Mouse (Mus musculus): ENCODE measurements around the gene Traf7. TPM values are rescaled to one million over a fixed set of nuclear protein-coding genes. Genes with fewer than 3 reads are reported as not detected.

Gene Traf7
- polyA plus RNA-seq, 1 experiment from 2014 or later, result 85.9 TPM

GRCm38 (mm10) chr17:24505286-24505955 is 22.3 kb downstream of the Traf7 start:
- peaks cover 3% of the 10 kb centered on the region; the same call in 1 of the 2 replicates for H3K4me1 ChIP-seq (ENCODE audit: control insufficient read depth, insufficient read depth, low read depth, low read length)
- H3K4me2 ChIP-seq (ENCODE audit: low read length), result no peak overlapping the region
- no peaks in the 10 kb centered on the region for H3K27me3 ChIP-seq (replicated peaks; ENCODE audit: control insufficient read depth, insufficient read depth, low read length)
- no peak overlapping the region; the same call in 1 of the 2 replicates for H3K27ac ChIP-seq (ENCODE audit: low read depth, low read length)
- ATAC-seq, result no peak
- H3K36me3 ChIP-seq (ENCODE audit: control insufficient read depth, insufficient read depth, low read length), result peaks cover 58% of the 10 kb centered on the region
- WGBS, result 83% methylated on average over 30 of the region's 30 CpGs
- H3K4me3 ChIP-seq (ENCODE audit: low read length), result no peak overlapping the region
- H3K9me3 ChIP-seq (ENCODE audit: control insufficient read depth, low read length), result no peaks in the 10 kb centered on the region
- no peak overlapping the region for H3K9ac ChIP-seq (ENCODE audit: low read depth, low read length)

GRCm38 (mm10) chr17:24504085-24504484 is 23.7 kb downstream of the Traf7 start:
- Histone ChIP-seq H3K27me3 (replicated peaks; ENCODE audit: control insufficient read depth, insufficient read depth, low read length) (no peaks in the 10 kb centered on the region), H3K4me3 (ENCODE audit: low read length) (no peak overlapping the region), H3K27ac (ENCODE audit: low read depth, low read length) (no peak overlapping the region), H3K4me1 (ENCODE audit: control insufficient read depth, insufficient read depth, low read depth, low read length) (peaks cover 3% of the 10 kb centered on the region; the same call in 1 of the 2 replicates), H3K4me2 (ENCODE audit: low read length) (no peak overlapping the region), H3K36me3 (ENCODE audit: control insufficient read depth, insufficient read depth, low read length) (peaks cover 66% of the 10 kb centered on the region), H3K9ac (ENCODE audit: low read depth, low read length) (no peak overlapping the region), H3K9me3 (ENCODE audit: control insufficient read depth, low read length) (no peaks in the 10 kb centered on the region)
- 93% methylated on average over 10 of the region's 10 CpGs for WGBS
- ATAC-seq, result no peak

- no peak overlapping the region for H3K27ac ChIP-seq (ENCODE audit: low read depth, low read length)
- no peaks in the 10 kb centered on the region for H3K9me3 ChIP-seq (ENCODE audit: control insufficient read depth, low read length)
- no peak overlapping the region for H3K9ac ChIP-seq (ENCODE audit: low read depth, low read length)
- 49% methylated on average over 11 of the region's 11 CpGs for WGBS
- H3K4me3 ChIP-seq (ENCODE audit: low read length), result no peak overlapping the region
- H3K4me2 ChIP-seq (ENCODE audit: low read length), result no peak overlapping the region
- H3K4me1 ChIP-seq (ENCODE audit: control insufficient read depth, insufficient read depth, low read depth, low read length), result peaks cover 3% of the 10 kb centered on the region; the same call in 1 of the 2 replicates
- peaks cover 70% of the 10 kb centered on the region for H3K36me3 ChIP-seq (ENCODE audit: control insufficient read depth, insufficient read depth, low read length)
- no peaks in the 10 kb centered on the region for H3K27me3 ChIP-seq (replicated peaks; ENCODE audit: control insufficient read depth, insufficient read depth, low read length)
- ATAC-seq, result no peak
These were observed 25.5 kb downstream of the Traf7 start for GRCm38 (mm10) chr17:24502208-24502607.

- Histone ChIP-seq H3K9me3 (ENCODE audit: control insufficient read depth, low read length) (no peaks in the 10 kb centered on the region), H3K4me1 (ENCODE audit: control insufficient read depth, insufficient read depth, low read depth, low read length) (peaks cover 5% of the 10 kb centered on the region), H3K27me3 (replicated peaks; ENCODE audit: control insufficient read depth, insufficient read depth, low read length) (no peaks in the 10 kb centered on the region), H3K4me2 (ENCODE audit: low read length) (no peak overlapping the region), H3K9ac (ENCODE audit: low read depth, low read length) (no peak overlapping the region), H3K27ac (ENCODE audit: low read depth, low read length) (no peak overlapping the region), H3K4me3 (ENCODE audit: low read length) (no peak overlapping the region), H3K36me3 (ENCODE audit: control insufficient read depth, insufficient read depth, low read length) (peaks cover 35% of the 10 kb centered on the region)
- ATAC-seq, result no peak
- WGBS, result 88% methylated on average over 1 of the region's 1 CpGs
These were observed 31.7 kb downstream of the Traf7 start for GRCm38 (mm10) chr17:24496026-24496425.

GRCm38 (mm10) chr17:24495443-24495842 is 32.3 kb downstream of the Traf7 start:
- no peaks in the 10 kb centered on the region for H3K9me3 ChIP-seq (ENCODE audit: control insufficient read depth, low read length)
- no peak overlapping the region for H3K9ac ChIP-seq (ENCODE audit: low read depth, low read length)
- 79% methylated on average over 3 of the region's 3 CpGs for WGBS
- peaks cover 29% of the 10 kb centered on the region for H3K36me3 ChIP-seq (ENCODE audit: control insufficient read depth, insufficient read depth, low read length)
- H3K4me1 ChIP-seq (ENCODE audit: control insufficient read depth, insufficient read depth, low read depth, low read length), result peaks cover 11% of the 10 kb centered on the region
- H3K27ac ChIP-seq (ENCODE audit: low read depth, low read length), result peak overlapping the region; percentile 9
- no peak overlapping the region for H3K4me3 ChIP-seq (ENCODE audit: low read length)
- peak; percentile 11; the same call in 1 of the 2 replicates for ATAC-seq
- H3K27me3 ChIP-seq (replicated peaks; ENCODE audit: control insufficient read depth, insufficient read depth, low read length), result no peaks in the 10 kb centered on the region
- no peak overlapping the region for H3K4me2 ChIP-seq (ENCODE audit: low read length)

- H3K9me3 ChIP-seq (ENCODE audit: control insufficient read depth, low read length), result no peaks in the 10 kb centered on the region
- H3K9ac ChIP-seq (ENCODE audit: low read depth, low read length), result no peak overlapping the region
- H3K27ac ChIP-seq (ENCODE audit: low read depth, low read length), result peak overlapping the region; percentile 9
- H3K27me3 ChIP-seq (replicated peaks; ENCODE audit: control insufficient read depth, insufficient read depth, low read length), result no peaks in the 10 kb centered on the region
- no peak overlapping the region for H3K4me3 ChIP-seq (ENCODE audit: low read length)
- WGBS, result 41% methylated on average over 2 of the region's 2 CpGs
- peaks cover 26% of the 10 kb centered on the region for H3K36me3 ChIP-seq (ENCODE audit: control insufficient read depth, insufficient read depth, low read length)
- H3K4me2 ChIP-seq (ENCODE audit: low read length), result no peak overlapping the region
- ATAC-seq, result peak; percentile 82
- H3K4me1 ChIP-seq (ENCODE audit: control insufficient read depth, insufficient read depth, low read depth, low read length), result peaks cover 18% of the 10 kb centered on the region
These were observed 33.0 kb downstream of the Traf7 start for GRCm38 (mm10) chr17:24494627-24495335.

GRCm38 (mm10) chr17:24490399-24490798 is 37.3 kb downstream of the Traf7 start:
- peaks cover 28% of the 10 kb centered on the region for H3K4me1 ChIP-seq (ENCODE audit: control insufficient read depth, insufficient read depth, low read depth, low read length)
- H3K27ac ChIP-seq (ENCODE audit: low read depth, low read length), result peak overlapping the region; percentile 94; the same call in 1 of the 2 replicates
- H3K4me3 ChIP-seq (ENCODE audit: low read length), result peak overlapping the region; percentile 69
- H3K4me2 ChIP-seq (ENCODE audit: low read length), result peak overlapping the region; percentile 83
- H3K9ac ChIP-seq (ENCODE audit: low read depth, low read length), result peak overlapping the region; percentile 24; the same call in 1 of the 2 replicates
- no peak for ATAC-seq
- no peaks in the 10 kb centered on the region for H3K9me3 ChIP-seq (ENCODE audit: control insufficient read depth, low read length)
- H3K27me3 ChIP-seq (replicated peaks; ENCODE audit: control insufficient read depth, insufficient read depth, low read length), result no peaks in the 10 kb centered on the region
- no peaks in the 10 kb centered on the region for H3K36me3 ChIP-seq (ENCODE audit: control insufficient read depth, insufficient read depth, low read length)
- WGBS, result 55% methylated on average over 4 of the region's 4 CpGs

GRCm38 (mm10) chr17:24489265-24490030 is 38.3 kb downstream of the Traf7 start:
- H3K27me3 ChIP-seq (replicated peaks; ENCODE audit: control insufficient read depth, insufficient read depth, low read length), result no peaks in the 10 kb centered on the region
- H3K36me3 ChIP-seq (ENCODE audit: control insufficient read depth, insufficient read depth, low read length), result no peaks in the 10 kb centered on the region
- H3K9ac ChIP-seq (ENCODE audit: low read depth, low read length), result peak overlapping the region; percentile 84
- H3K9me3 ChIP-seq (ENCODE audit: control insufficient read depth, low read length), result no peaks in the 10 kb centered on the region
- ATAC-seq, result peak; percentile 55
- 13% methylated on average over 19 of the region's 19 CpGs for WGBS
- H3K4me2 ChIP-seq (ENCODE audit: low read length), result peak overlapping the region; percentile 83
- H3K27ac ChIP-seq (ENCODE audit: low read depth, low read length), result peak overlapping the region; percentile 94
- H3K4me3 ChIP-seq (ENCODE audit: low read length), result peak overlapping the region; percentile 69
- peaks cover 29% of the 10 kb centered on the region for H3K4me1 ChIP-seq (ENCODE audit: control insufficient read depth, insufficient read depth, low read depth, low read length)

Measured in hindbrain, embryonic 16.5 days (tissue).